In genomic region chr5:134178536-134178935, GRCm38 (mm10) we compare ENCODE assay signal across 22 mouse cellular contexts. TPM values are rescaled to one million over a fixed set of nuclear protein-coding genes. Genes with fewer than 3 reads are reported as not detected.
A peak's percentile ranks its signal among the peaks of the same experiment; 100 is the strongest.
DNase-seq lines count a peak whose midpoint lies in the region; ATAC-seq and TF ChIP-seq lines count a peak whose summit lies in the region.
"Had no signal": no experiment of that assay in that cellular context is flagged by ENCODE, and none has a peak within 500 bp of the region (broad histone marks: within the 10 kb centered on the region; RNA-seq: fewer than 3 reads in every experiment).

No protein-coding gene starts in this region.

- TF ChIP-seq POLR2A in ES-Bruce4 (IDR thresholded peaks at IDR 0.05; ENCODE audit: insufficient read depth, low read length), result no peak

- peaks cover 28% of the 10 kb centered on the region for H3K4me1 ChIP-seq in forebrain, embryonic 13.5 days
- peaks cover 17% of the 10 kb centered on the region for H3K4me1 ChIP-seq in forebrain, embryonic 14.5 days (ENCODE audit: control insufficient read depth, insufficient read depth, low read length)
- peaks cover 21% of the 10 kb centered on the region for H3K4me1 ChIP-seq in hindbrain, embryonic 16.5 days (ENCODE audit: control insufficient read depth, insufficient read depth, low read depth, low read length)
- peaks cover 4% of the 10 kb centered on the region for H3K4me1 ChIP-seq in hindbrain, embryonic 11.5 days (replicated peaks; ENCODE audit: control insufficient read depth, insufficient read depth, low read length)
- H3K4me1 ChIP-seq in ES-Bruce4 (ENCODE audit: control insufficient read depth, insufficient read depth, low read length), result no peaks in the 10 kb centered on the region

- no peak overlapping the region for H3K4me2 ChIP-seq in forebrain, embryonic 13.5 days
- no peak overlapping the region for H3K4me2 ChIP-seq in forebrain, embryonic 14.5 days (ENCODE audit: low read length)
- no peak overlapping the region for H3K4me2 ChIP-seq in hindbrain, embryonic 16.5 days (ENCODE audit: low read length)
- H3K4me2 ChIP-seq in hindbrain, embryonic 11.5 days (replicated peaks; ENCODE audit: low read depth, low read length), result no peak overlapping the region
- H3K4me2 ChIP-seq: embryonic facial prominence, embryonic 13.5 days; forebrain, embryonic 12.5 days; heart, embryonic 11.5 days; hindbrain, embryonic 14.5 days had no signal

- no peaks in the 10 kb centered on the region for H3K9me3 ChIP-seq in forebrain, embryonic 13.5 days (replicated peaks)
- no peaks in the 10 kb centered on the region for H3K9me3 ChIP-seq in forebrain, embryonic 14.5 days (replicated peaks; ENCODE audit: control insufficient read depth, low read length)
- no peaks in the 10 kb centered on the region for H3K9me3 ChIP-seq in hindbrain, embryonic 16.5 days (ENCODE audit: control insufficient read depth, low read length)
- H3K9me3 ChIP-seq in hindbrain, embryonic 11.5 days (ENCODE audit: control insufficient read depth, low read length), result no peaks in the 10 kb centered on the region
- H3K9me3 ChIP-seq in ES-Bruce4 (replicated peaks; ENCODE audit: control insufficient read depth, insufficient read depth, low read length, poor library complexity, severe bottlenecking), result no peaks in the 10 kb centered on the region
- H3K9me3 ChIP-seq: embryonic facial prominence, embryonic 13.5 days; forebrain, embryonic 12.5 days had no signal

- TF ChIP-seq CTCF in ES-Bruce4 (IDR thresholded peaks at IDR 0.05; ENCODE audit: low read depth, low read length), result no peak
- TF ChIP-seq CTCF in left cerebral cortex, adult 2 months (IDR thresholded peaks at IDR 0.05), result no peak

- no peaks in the 10 kb centered on the region for H3K27me3 ChIP-seq in forebrain, embryonic 13.5 days
- H3K27me3 ChIP-seq in forebrain, embryonic 14.5 days (replicated peaks; ENCODE audit: control insufficient read depth, insufficient read depth, low read length), result no peaks in the 10 kb centered on the region
- no peaks in the 10 kb centered on the region for H3K27me3 ChIP-seq in hindbrain, embryonic 16.5 days (replicated peaks; ENCODE audit: control insufficient read depth, insufficient read depth, low read length)
- no peaks in the 10 kb centered on the region for H3K27me3 ChIP-seq in hindbrain, embryonic 11.5 days (ENCODE audit: control insufficient read depth, insufficient read depth, low read length)
- H3K27me3 ChIP-seq in ES-Bruce4 (ENCODE audit: control insufficient read depth, insufficient read depth, low read length, poor library complexity, severe bottlenecking), result no peaks in the 10 kb centered on the region
- H3K27me3 ChIP-seq: CH12.LX; embryonic facial prominence, embryonic 13.5 days; forebrain, embryonic 12.5 days; Patski had no signal

- no peak for ATAC-seq in forebrain, embryonic 13.5 days
- ATAC-seq in forebrain, embryonic 14.5 days, result no peak
- no peak for ATAC-seq in hindbrain, embryonic 16.5 days
- ATAC-seq in hindbrain, embryonic 11.5 days (ENCODE audit: low FRiP score), result no peak
- ATAC-seq: intestine, embryonic 16.5 days; Patski had no signal

- intact Hi-C loops in left cerebral cortex, adult 2 months (cut with DNase I), result no loop called here

- no peak overlapping the region for H3K27ac ChIP-seq in forebrain, embryonic 13.5 days
- H3K27ac ChIP-seq in forebrain, embryonic 14.5 days (ENCODE audit: low read depth, low read length), result no peak overlapping the region
- no peak overlapping the region for H3K27ac ChIP-seq in hindbrain, embryonic 16.5 days (ENCODE audit: low read depth, low read length)
- no peak overlapping the region for H3K27ac ChIP-seq in hindbrain, embryonic 11.5 days (ENCODE audit: low read depth, low read length)
- H3K27ac ChIP-seq in ES-Bruce4 (ENCODE audit: insufficient read depth, low read length), result peak overlapping the region; percentile 76
- no peak overlapping the region for H3K27ac ChIP-seq in left cerebral cortex, adult 2 months
- H3K27ac ChIP-seq: embryonic facial prominence, embryonic 13.5 days; forebrain, embryonic 12.5 days; hindbrain, embryonic 14.5 days had no signal

- no peak for TF ChIP-seq EP300 in ES-Bruce4 (IDR thresholded peaks at IDR 0.05; ENCODE audit: insufficient read depth, low read depth, low read length)

- no peaks in the 10 kb centered on the region for H3K36me3 ChIP-seq in forebrain, embryonic 13.5 days (ENCODE audit: poor library complexity, severe bottlenecking)
- H3K36me3 ChIP-seq in forebrain, embryonic 14.5 days (ENCODE audit: control insufficient read depth, insufficient read depth, low read length), result no peaks in the 10 kb centered on the region
- no peaks in the 10 kb centered on the region for H3K36me3 ChIP-seq in hindbrain, embryonic 16.5 days (ENCODE audit: control insufficient read depth, insufficient read depth, low read length)
- H3K36me3 ChIP-seq in hindbrain, embryonic 11.5 days (ENCODE audit: control insufficient read depth, insufficient read depth, low read length), result no peaks in the 10 kb centered on the region
- H3K36me3 ChIP-seq in ES-Bruce4 (ENCODE audit: control insufficient read depth, insufficient read depth, low read length, poor library complexity, severe bottlenecking), result no peaks in the 10 kb centered on the region
- H3K36me3 ChIP-seq: forebrain, embryonic 12.5 days had no signal

- no peak overlapping the region for H3K4me3 ChIP-seq in forebrain, embryonic 13.5 days
- no peak overlapping the region for H3K4me3 ChIP-seq in forebrain, embryonic 14.5 days (ENCODE audit: low read depth, low read length)
- H3K4me3 ChIP-seq in hindbrain, embryonic 16.5 days (ENCODE audit: low read length), result no peak overlapping the region
- no peak overlapping the region for H3K4me3 ChIP-seq in hindbrain, embryonic 11.5 days (ENCODE audit: low read depth, low read length)
- H3K4me3 ChIP-seq in ES-Bruce4 (ENCODE audit: low read depth, low read length), result peak overlapping the region; percentile 28; the same call in 1 of the 2 replicates
- no peak overlapping the region for H3K4me3 ChIP-seq in left cerebral cortex, adult 2 months
- H3K4me3 ChIP-seq: embryonic facial prominence, embryonic 13.5 days; forebrain, embryonic 12.5 days had no signal

- H3K9ac ChIP-seq in forebrain, embryonic 13.5 days, result 0 out of 2 replicates have a peak overlapping the region, but pooled peaks have one; percentile 1
- no peak overlapping the region for H3K9ac ChIP-seq in forebrain, embryonic 14.5 days (ENCODE audit: low read length)
- H3K9ac ChIP-seq in hindbrain, embryonic 16.5 days (ENCODE audit: low read depth, low read length), result 0 out of 2 replicates have a peak overlapping the region, but pooled peaks have one; percentile 0
- no peak overlapping the region for H3K9ac ChIP-seq in hindbrain, embryonic 11.5 days (ENCODE audit: low read depth, low read length)
- H3K9ac ChIP-seq in ES-Bruce4 (ENCODE audit: low read depth, poor library complexity, severe bottlenecking), result no peak overlapping the region
- H3K9ac ChIP-seq: embryonic facial prominence, embryonic 13.5 days; forebrain, embryonic 12.5 days; hindbrain, embryonic 14.5 days had no signal

- 80% methylated on average over 7 of the region's 7 CpGs for WGBS in forebrain, embryonic 13.5 days
- WGBS in forebrain, embryonic 14.5 days, result 83% methylated on average over 7 of the region's 7 CpGs
- 78% methylated on average over 7 of the region's 7 CpGs for WGBS in hindbrain, embryonic 16.5 days
- WGBS in hindbrain, embryonic 11.5 days, result 78% methylated on average over 7 of the region's 7 CpGs

- DNase-seq in forebrain, embryonic 14.5 days (ENCODE audit: low spot score), result no peak
- DNase-seq in hindbrain, embryonic 11.5 days (ENCODE audit: low spot score), result no peak
- peak; percentile 58 for DNase-seq in R1 (ENCODE audit: low read depth, low spot score)
- DNase-seq in left cerebral cortex, adult 2 months (ENCODE audit: extremely low spot score in 1 of 2, low spot score in 2 of 2), result no peak
- DNase-seq: adrenal gland, adult 2 months; adrenal gland, postnatal 25 days; cerebellum, adult 18-20 months; cerebellum, postnatal 36 days; gastrocnemius, postnatal 10 days; heart, adult 18-20 months; heart, postnatal 36 days; kidney, adult 2 months had no signal

RNA-seq across cellular contexts. Expression of gene Rcc1l, which starts 2.0 kb away (rescaled TPM):
- polyA plus RNA-seq in forebrain, embryonic 13.5 days (2015; fragmentation: Nextera tagmentation; extraction: Ambion mirVana), result 23.3 and 24.4 TPM in 2 replicates
- polyA plus RNA-seq in forebrain, embryonic 14.5 days (2014; fragmentation: Nextera tagmentation; extraction: Ambion mirVana), result 20.1 and 20.4 TPM in 2 replicates
- 21.3 TPM in 2 replicates for polyA plus RNA-seq in hindbrain, embryonic 16.5 days (2015; fragmentation: Nextera tagmentation; extraction: Ambion mirVana)
- polyA plus RNA-seq in hindbrain, embryonic 11.5 days (2014; fragmentation: Nextera tagmentation; extraction: Ambion mirVana), result 21.8 and 22.8 TPM in 2 replicates
- polyA plus RNA-seq in ES-Bruce4 (2011; ENCODE audit: insufficient read depth, insufficient read length, low read depth, missing spikeins), result 15.9 and 16.1 TPM in 2 replicates
- total RNA-seq in left cerebral cortex, adult 2 months (2021), result 10 to 100 TPM; 15.4 to 19.2 TPM

RNA-seq across cellular contexts. Expression of gene Gtf2ird2, which starts 5.3 kb away (rescaled TPM):
- 11.0 and 12.8 TPM in 2 replicates for polyA plus RNA-seq in forebrain, embryonic 13.5 days (2015; fragmentation: Nextera tagmentation; extraction: Ambion mirVana)
- polyA plus RNA-seq in forebrain, embryonic 14.5 days (2014; fragmentation: Nextera tagmentation; extraction: Ambion mirVana), result 5.7 and 7.7 TPM in 2 replicates
- polyA plus RNA-seq in hindbrain, embryonic 16.5 days (2015; fragmentation: Nextera tagmentation; extraction: Ambion mirVana), result 12.5 and 14.0 TPM in 2 replicates
- 7.1 and 8.2 TPM in 2 replicates for polyA plus RNA-seq in hindbrain, embryonic 11.5 days (2014; fragmentation: Nextera tagmentation; extraction: Ambion mirVana)
- 3.2 and 5.6 TPM in 2 replicates for polyA plus RNA-seq in ES-Bruce4 (2011; ENCODE audit: insufficient read depth, insufficient read length, low read depth, missing spikeins)
- total RNA-seq in left cerebral cortex, adult 2 months (2021), result 10 to 100 TPM; 17.7 to 20.1 TPM

RNA-seq across cellular contexts. Expression of gene Ncf1, which starts 50.9 kb away (rescaled TPM):
- polyA plus RNA-seq in forebrain, embryonic 13.5 days (2015; fragmentation: Nextera tagmentation; extraction: Ambion mirVana), result 1.5 and 1.8 TPM in 2 replicates
- 2.2 and 2.7 TPM in 2 replicates for polyA plus RNA-seq in forebrain, embryonic 14.5 days (2014; fragmentation: Nextera tagmentation; extraction: Ambion mirVana)
- polyA plus RNA-seq in hindbrain, embryonic 16.5 days (2015; fragmentation: Nextera tagmentation; extraction: Ambion mirVana), result 2.3 and 2.7 TPM in 2 replicates
- 3.2 and 4.0 TPM in 2 replicates for polyA plus RNA-seq in hindbrain, embryonic 11.5 days (2014; fragmentation: Nextera tagmentation; extraction: Ambion mirVana)
- not detected in 2 replicates for polyA plus RNA-seq in ES-Bruce4 (2011; ENCODE audit: insufficient read depth, insufficient read length, low read depth, missing spikeins)
- total RNA-seq in left cerebral cortex, adult 2 months (2021), result 10 to 100 TPM in 1 of 2 experiments, 1 to 10 TPM in 1; 8.1 to 10.2 TPM

Comparison
In these comparisons a context has a peak if more than half of its experiments do, and no peak if none do; other contexts are left out.
1. H3K9ac ChIP-seq: peak in forebrain, embryonic 13.5 days (single experiment) and hindbrain, embryonic 16.5 days (single experiment); none in forebrain, embryonic 14.5 days (single experiment), hindbrain, embryonic 11.5 days (single experiment) and ES-Bruce4 (single experiment).